Mouse (Mus musculus): Measurements from ENCODE around the gene Cdc34b. TPM values are rescaled to one million over a fixed set of nuclear protein-coding genes. Genes with fewer than 3 reads are reported as not detected.

Cdc34b gene
- polyA plus RNA-seq, 1 experiment from 2014 or later = 0.30 TPM

DNA sequence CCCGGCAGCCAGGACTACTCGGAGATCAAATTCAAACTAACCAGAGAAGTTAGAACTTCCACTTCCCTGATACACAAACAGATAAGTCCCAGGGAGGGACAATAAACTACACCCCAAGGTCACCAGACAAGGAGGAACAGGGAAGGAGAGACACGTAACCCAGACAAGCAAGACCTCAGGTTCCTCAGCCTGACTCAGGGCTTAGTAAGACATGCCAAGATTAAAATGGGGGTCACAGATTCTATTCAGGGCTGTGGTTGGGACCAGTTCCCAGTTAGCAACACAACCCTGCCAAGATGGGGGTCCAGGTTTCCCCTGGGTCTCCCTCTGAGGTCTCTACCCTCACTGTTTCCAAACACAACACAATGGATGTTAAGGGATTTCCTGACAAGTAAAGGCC is 18.8 kb downstream of the Cdc34b start:
- H3K4me1 ChIP-seq (replicated peaks) = no peaks in the 10 kb centered on the region
- no peaks in the 10 kb centered on the region for H3K27me3 ChIP-seq (ENCODE audit: insufficient read depth, poor library complexity, severe bottlenecking)
- H3K27ac ChIP-seq = no peak overlapping the region
- whole genome bisulfite sequencing = 88% methylated on average over 3 of the region's 3 CpGs
- H3K4me3 ChIP-seq = no peak overlapping the region
- DNase-seq (ENCODE audit: low spot score) = no peak
- no peaks in the 10 kb centered on the region for H3K36me3 ChIP-seq
- no peaks in the 10 kb centered on the region for H3K9me3 ChIP-seq

DNA sequence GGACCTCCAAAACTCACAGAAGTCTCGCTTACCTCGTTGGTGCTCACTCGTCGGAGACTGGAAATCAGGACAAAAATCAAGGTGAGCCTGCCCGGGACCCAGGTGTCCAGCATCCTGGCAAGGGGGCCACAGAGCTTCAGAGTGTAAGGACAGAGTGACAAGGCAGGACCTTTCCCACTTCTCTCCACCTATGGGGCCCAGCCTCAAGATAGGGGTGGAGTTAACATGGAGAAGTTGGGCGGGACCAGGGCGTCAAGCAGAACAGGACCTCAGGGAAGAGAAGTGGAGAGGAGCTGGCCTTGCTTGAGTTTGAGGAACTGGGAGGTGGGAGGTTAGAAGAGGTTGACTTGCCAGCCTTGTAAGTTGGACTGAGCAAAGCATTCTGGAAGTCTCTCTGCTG is 19.2 kb downstream of the Cdc34b start:
- Histone ChIP-seq H3K9me3 (no peaks in the 10 kb centered on the region), H3K4me1 (replicated peaks) (no peaks in the 10 kb centered on the region), H3K36me3 (no peaks in the 10 kb centered on the region), H3K27me3 (ENCODE audit: insufficient read depth, poor library complexity, severe bottlenecking) (no peaks in the 10 kb centered on the region), H3K4me3 (no peak overlapping the region), H3K27ac (no peak overlapping the region)
- DNase-seq (ENCODE audit: low spot score) = no peak
- WGBS = 83% methylated on average over 7 of the region's 7 CpGs

DNA sequence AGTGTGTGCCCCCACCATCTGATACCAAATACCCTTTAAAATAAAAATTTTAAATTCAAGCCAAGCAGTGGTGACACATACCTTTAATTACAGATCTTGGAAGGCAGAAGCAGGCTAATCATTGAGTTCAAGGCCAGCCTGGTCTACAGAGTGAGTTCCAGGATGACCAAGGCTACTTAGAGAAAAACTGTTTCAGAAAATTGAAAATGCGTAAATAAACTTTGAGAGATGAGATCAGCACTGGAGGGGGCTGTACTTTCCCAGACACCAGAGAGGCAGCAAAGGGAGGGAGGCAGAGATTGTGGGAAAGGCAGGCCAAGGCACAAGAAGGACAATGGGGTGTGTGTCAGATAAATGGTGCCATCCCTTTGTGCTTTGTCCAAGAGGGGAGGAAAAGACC is 20.7 kb downstream of the Cdc34b start:
- Histone ChIP-seq H3K36me3 (no peaks in the 10 kb centered on the region), H3K4me1 (replicated peaks) (no peaks in the 10 kb centered on the region), H3K27ac (no peak overlapping the region), H3K4me3 (no peak overlapping the region), H3K27me3 (ENCODE audit: insufficient read depth, poor library complexity, severe bottlenecking) (no peaks in the 10 kb centered on the region), H3K9me3 (no peaks in the 10 kb centered on the region)
- 92% methylated on average over 1 of the region's 1 CpGs for WGBS
- DNase-seq (ENCODE audit: low spot score) = no peak

DNA sequence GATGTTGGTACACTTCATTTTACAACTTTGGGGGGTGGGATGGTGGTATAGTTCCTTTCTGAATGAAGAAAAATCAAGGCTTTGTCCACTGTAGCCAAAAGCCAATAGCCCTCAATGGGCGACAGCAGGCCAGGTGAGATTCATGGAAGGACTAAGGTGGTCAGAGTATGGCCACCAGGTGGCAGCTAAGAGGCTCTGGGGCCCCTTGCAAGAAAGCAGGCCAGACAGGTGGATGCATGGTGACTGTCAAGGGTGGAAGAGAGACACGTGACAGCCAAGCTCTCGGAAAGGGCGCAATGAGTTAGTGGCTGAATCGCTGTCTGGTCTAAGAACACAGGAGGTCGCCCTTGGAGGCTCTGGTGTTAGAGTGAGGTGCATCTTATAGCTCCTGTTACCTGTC is 21.2 kb downstream of the Cdc34b start:
- Histone ChIP-seq H3K4me1 (replicated peaks) (no peaks in the 10 kb centered on the region), H3K4me3 (no peak overlapping the region), H3K9me3 (no peaks in the 10 kb centered on the region), H3K27ac (no peak overlapping the region), H3K27me3 (ENCODE audit: insufficient read depth, poor library complexity, severe bottlenecking) (no peaks in the 10 kb centered on the region), H3K36me3 (no peaks in the 10 kb centered on the region)
- whole genome bisulfite sequencing = 38% methylated on average over 6 of the region's 6 CpGs
- no peak for DNase-seq (ENCODE audit: low spot score)

DNA sequence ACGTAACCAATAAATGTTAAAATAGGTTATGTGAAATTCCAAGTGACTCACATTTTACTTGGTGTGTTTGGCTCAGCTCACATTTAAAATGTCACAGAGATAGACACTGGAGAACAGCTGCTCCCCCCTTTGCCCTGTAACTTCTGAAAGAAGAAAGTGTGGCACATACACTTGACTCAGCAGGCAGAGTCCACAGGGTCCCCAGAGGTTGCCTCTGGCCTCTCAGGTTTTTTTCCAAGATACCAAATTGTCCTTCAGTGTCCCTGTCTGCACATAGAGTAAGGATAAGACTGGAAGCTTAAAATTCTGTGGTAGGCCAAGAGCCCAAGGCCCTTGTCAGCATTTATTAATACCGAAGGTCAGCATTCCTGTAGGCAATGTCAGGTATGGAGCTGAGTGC is 25.7 kb downstream of the Cdc34b start:
- no peak overlapping the region for H3K4me3 ChIP-seq
- no peaks in the 10 kb centered on the region for H3K4me1 ChIP-seq (replicated peaks)
- 93% methylated on average over 2 of the region's 2 CpGs for WGBS
- DNase-seq (ENCODE audit: low spot score) = no peak
- H3K9me3 ChIP-seq = no peaks in the 10 kb centered on the region
- no peaks in the 10 kb centered on the region for H3K27me3 ChIP-seq (ENCODE audit: insufficient read depth, poor library complexity, severe bottlenecking)
- no peak overlapping the region for H3K27ac ChIP-seq
- no peaks in the 10 kb centered on the region for H3K36me3 ChIP-seq

DNA sequence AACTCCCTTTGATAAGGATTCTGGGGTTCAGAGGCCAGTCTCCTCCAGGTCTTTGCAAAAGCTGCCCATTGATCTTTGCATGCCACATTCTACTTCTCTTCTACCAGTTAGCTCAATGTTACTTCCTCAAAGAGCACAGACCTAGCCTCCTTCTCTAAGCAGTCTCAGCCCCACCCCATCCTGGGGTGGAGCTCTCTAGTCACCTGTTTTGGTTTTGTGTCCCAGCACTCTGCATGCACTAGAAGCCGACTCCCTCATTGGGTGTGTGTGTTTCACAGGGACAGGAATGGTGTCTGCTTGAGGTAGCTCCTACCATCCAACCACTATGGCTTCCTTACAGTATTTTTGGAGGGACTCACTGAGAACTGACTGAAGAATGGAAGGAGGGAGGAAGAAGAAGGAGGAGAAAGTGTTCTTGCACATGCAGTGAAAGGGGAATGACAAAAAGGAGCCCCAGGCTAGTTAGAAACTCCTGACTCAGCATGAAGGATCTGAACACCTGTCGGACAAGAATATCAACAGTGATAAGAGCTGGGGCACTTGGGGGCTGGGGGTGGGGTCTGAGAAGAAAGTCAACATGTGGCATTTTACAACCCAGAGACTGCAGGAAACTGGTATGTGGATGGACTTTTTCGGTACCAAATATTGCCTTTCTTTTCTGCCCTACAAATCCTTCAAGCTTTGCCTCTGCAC is 30.9 kb downstream of the Cdc34b start:
- H3K4me3 ChIP-seq = no peak overlapping the region
- H3K27ac ChIP-seq = no peak overlapping the region
- WGBS = 86% methylated on average over 3 of the region's 3 CpGs
- H3K27me3 ChIP-seq (ENCODE audit: insufficient read depth, poor library complexity, severe bottlenecking) = no peaks in the 10 kb centered on the region
- no peaks in the 10 kb centered on the region for H3K36me3 ChIP-seq
- DNase-seq (ENCODE audit: low spot score) = no peak
- no peaks in the 10 kb centered on the region for H3K4me1 ChIP-seq (replicated peaks)
- no peaks in the 10 kb centered on the region for H3K9me3 ChIP-seq

DNA sequence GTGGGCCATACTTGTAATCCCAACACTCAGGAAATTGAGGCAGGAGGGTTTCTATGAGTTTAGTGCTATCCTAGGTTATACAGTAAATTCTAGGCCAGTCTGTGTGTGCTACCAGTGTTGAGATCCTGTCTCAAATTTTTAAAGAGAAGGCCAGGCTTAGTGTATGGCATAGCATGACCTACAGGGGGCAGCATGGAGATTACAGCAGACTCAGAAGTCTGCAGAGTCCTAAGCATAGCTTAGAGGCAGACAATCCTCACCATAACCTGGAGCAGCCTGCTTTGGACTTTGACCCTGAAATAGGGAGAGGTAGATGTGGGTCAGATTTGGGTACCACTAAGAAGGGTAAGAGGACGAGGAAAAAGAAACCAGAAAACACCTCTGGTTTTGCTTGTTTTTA is 32.3 kb downstream of the Cdc34b start:
- Histone ChIP-seq H3K36me3 (no peaks in the 10 kb centered on the region), H3K4me1 (replicated peaks) (no peaks in the 10 kb centered on the region), H3K9me3 (no peaks in the 10 kb centered on the region), H3K4me3 (no peak overlapping the region), H3K27me3 (ENCODE audit: insufficient read depth, poor library complexity, severe bottlenecking) (no peaks in the 10 kb centered on the region), H3K27ac (no peak overlapping the region)
- DNase-seq (ENCODE audit: low spot score) = no peak
- 81% methylated on average over 1 of the region's 1 CpGs for WGBS

DNA sequence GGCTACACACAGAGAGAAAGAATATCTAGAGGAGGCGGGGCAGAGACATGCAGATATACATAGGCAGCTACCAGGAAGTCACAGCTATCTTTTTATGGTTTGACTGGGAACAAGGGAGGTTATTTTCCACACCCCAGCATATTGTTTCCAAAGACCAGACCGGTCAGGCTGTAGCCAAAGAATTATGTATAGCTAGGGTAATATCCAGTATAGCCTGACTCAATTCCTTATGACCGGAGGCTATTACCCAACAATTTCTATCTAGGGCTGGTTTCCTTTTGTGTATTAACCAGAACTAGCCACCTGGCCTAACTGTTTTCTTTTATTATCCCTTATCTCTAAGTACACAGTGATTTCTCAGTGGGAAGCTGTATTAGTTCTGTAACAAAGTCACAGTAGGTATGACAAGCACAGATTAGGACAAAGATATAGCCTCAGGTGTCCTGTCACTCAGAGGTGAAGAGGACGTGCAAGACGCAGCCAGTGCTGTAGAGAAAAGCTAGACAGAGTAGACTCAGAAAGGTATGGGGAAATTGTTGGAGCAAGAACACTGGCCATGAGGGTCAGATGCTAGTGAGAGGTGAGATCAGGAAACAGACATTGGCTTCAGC is 33.4 kb downstream of the Cdc34b start:
- Histone ChIP-seq H3K27me3 (ENCODE audit: insufficient read depth, poor library complexity, severe bottlenecking) (no peaks in the 10 kb centered on the region), H3K9me3 (no peaks in the 10 kb centered on the region), H3K4me3 (no peak overlapping the region), H3K27ac (no peak overlapping the region), H3K36me3 (no peaks in the 10 kb centered on the region), H3K4me1 (replicated peaks) (no peaks in the 10 kb centered on the region)
- WGBS = 88% methylated on average over 5 of the region's 5 CpGs
- no peak for DNase-seq (ENCODE audit: low spot score)

DNA sequence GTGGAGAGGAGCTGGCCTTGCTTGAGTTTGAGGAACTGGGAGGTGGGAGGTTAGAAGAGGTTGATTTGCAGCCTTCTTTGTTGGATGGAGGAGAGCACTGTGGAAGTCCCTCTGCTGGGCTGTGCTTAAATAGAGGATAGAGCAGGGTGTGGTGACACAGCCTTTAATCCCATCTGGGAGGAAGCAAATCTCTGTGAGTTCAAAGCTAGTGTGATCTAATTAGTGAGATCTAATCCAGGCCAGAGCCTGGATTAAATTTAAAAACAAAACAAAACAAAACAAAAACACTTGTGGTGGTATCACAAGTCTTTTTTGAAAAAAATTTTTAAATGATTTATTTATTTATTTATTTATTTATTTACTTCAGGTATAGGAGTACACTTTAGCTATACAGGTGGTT is 41.0 kb downstream of the Cdc34b start, which contains the start of gene Tmem92:
Tmem92 (minus strand) TSS at position 101 of the 400 bp plus-strand sequence.
- Histone ChIP-seq H3K27me3 (ENCODE audit: insufficient read depth, poor library complexity, severe bottlenecking) (no peaks in the 10 kb centered on the region), H3K27ac (no peak within 1 kb of the TSS), H3K9me3 (no peaks in the 10 kb centered on the region), H3K4me3 (no peak within 1 kb of the TSS), H3K36me3 (no peaks in the 10 kb centered on the region), H3K4me1 (replicated peaks) (0 out of 2 replicates have a peak, but pooled peaks cover 2% of the 10 kb centered on the region)
- DNase-seq (ENCODE audit: low spot score) = no peak

DNA sequence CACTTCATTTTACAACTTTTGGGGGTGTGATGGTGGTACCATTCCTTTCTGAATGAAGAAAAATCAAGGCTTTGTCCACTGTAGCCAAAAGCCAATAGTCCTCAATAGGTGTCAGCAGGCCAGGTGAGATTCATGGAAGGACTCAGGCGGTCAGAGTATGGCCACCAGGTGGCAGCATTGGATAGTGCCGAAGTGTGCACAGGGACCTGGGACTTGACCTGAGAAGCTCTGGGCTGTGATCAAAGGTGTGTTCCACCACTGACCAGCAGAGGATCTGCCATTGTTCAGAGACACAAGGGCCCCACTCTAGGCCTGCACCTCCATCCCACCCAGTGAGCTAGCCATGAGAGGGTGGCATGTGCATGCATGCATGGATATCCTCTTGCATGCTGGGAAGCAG is 43.7 kb downstream of the Cdc34b start:
- Histone ChIP-seq H3K36me3 (no peaks in the 10 kb centered on the region), H3K9me3 (no peaks in the 10 kb centered on the region), H3K27ac (no peak overlapping the region), H3K27me3 (ENCODE audit: insufficient read depth, poor library complexity, severe bottlenecking) (no peaks in the 10 kb centered on the region), H3K4me3 (no peak overlapping the region), H3K4me1 (replicated peaks) (0 out of 2 replicates have a peak, but pooled peaks cover 6% of the 10 kb centered on the region)
- 9% methylated on average over 2 of the region's 2 CpGs for WGBS
- peak; percentile 55 for DNase-seq (ENCODE audit: low spot score)

DNA sequence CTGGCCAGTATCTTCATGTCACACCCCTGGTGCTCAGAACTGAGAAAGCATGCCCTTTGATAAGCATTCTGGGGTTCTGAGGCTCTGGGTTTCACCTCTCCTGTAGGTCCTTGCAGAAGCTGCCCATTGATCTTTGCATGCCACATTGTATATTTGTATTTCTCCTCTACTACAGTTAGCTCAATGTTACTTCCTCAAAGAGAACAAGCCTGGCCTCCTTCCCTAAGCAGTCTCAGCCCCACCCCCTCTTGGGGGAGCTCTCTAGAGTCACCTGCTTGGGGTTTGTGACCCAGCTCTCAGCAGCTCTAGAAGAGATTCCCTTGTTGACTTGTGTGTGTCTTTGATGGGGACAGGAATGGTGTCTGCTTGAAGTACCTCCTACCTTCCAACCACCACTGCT is 50.1 kb downstream of the Cdc34b start:
- no peak overlapping the region for H3K27ac ChIP-seq
- 0 out of 2 replicates have a peak, but pooled peaks cover 4% of the 10 kb centered on the region for H3K4me1 ChIP-seq (replicated peaks)
- H3K36me3 ChIP-seq = no peaks in the 10 kb centered on the region
- no peaks in the 10 kb centered on the region for H3K9me3 ChIP-seq
- H3K4me3 ChIP-seq = no peak overlapping the region
- no peaks in the 10 kb centered on the region for H3K27me3 ChIP-seq (ENCODE audit: insufficient read depth, poor library complexity, severe bottlenecking)
- no peak for DNase-seq (ENCODE audit: low spot score)

Measured in hindbrain, embryonic 10.5 days (tissue).